Mouse (Mus musculus): ENCODE data around the gene Srp9. TPM values are rescaled to one million over a fixed set of nuclear protein-coding genes. Genes with fewer than 3 reads are reported as not detected.

Srp9 gene
- polyA plus RNA-seq, 1 experiment from 2014 or later: 109 TPM

- no peak for ATAC-seq
- Histone ChIP-seq H3K27me3 (ENCODE audit: insufficient read depth, low read length) (no peaks in the 10 kb centered on the region), H3K4me3 (ENCODE audit: low read depth, low read length) (no peak overlapping the region), H3K36me3 (replicated peaks; ENCODE audit: insufficient read depth, low read length) (no peaks in the 10 kb centered on the region), H3K9ac (replicated peaks) (no peak overlapping the region), H3K9me3 (ENCODE audit: low read length) (no peaks in the 10 kb centered on the region), H3K27ac (ENCODE audit: low read depth) (no peak overlapping the region), H3K4me2 (ENCODE audit: low read depth, low read length) (no peak overlapping the region), H3K4me1 (ENCODE audit: insufficient read depth) (no peaks in the 10 kb centered on the region)
- DNase-seq: no peak
- WGBS (ENCODE audit: insufficient replicate concordance): 66% methylated on average over 4 of the region's 4 CpGs
- TF ChIP-seq EP300 (IDR thresholded peaks at IDR 0.05; ENCODE audit: low read depth): no peak
- no peak for TF ChIP-seq CTCF (IDR thresholded peaks at IDR 0.05; ENCODE audit: low read depth)
Observed at GRCm38 (mm10) chr1:182101468-182101867, 23.1 kb upstream of the Srp9 start.

DNA sequence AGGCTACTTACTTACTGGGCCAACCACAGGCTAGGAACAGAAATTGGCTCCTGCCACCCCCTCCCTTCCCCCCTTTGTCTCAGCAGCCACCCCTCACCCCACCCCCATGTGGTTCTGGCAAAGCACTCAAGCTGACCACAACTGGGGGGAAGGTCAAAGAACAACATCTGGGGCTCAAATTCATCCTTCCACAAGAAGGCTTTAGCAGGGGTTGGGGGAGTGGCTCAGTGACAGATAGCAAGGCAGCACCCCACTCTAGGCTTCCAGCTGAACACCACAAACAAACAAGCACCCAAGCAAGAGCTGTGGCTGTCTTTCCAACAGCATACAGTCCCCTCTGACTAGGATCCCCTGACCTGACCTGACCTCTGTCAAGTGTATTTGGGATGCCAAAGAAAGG lies 21.8 kb upstream of the Srp9 start:
- Histone ChIP-seq H3K36me3 (replicated peaks; ENCODE audit: insufficient read depth, low read length) (no peaks in the 10 kb centered on the region), H3K4me1 (ENCODE audit: insufficient read depth) (0 out of 2 replicates have a peak, but pooled peaks cover 1% of the 10 kb centered on the region), H3K9ac (replicated peaks) (no peak overlapping the region), H3K4me2 (ENCODE audit: low read depth, low read length) (no peak overlapping the region), H3K27ac (ENCODE audit: low read depth) (no peak overlapping the region), H3K9me3 (ENCODE audit: low read length) (no peaks in the 10 kb centered on the region), H3K27me3 (ENCODE audit: insufficient read depth, low read length) (no peaks in the 10 kb centered on the region), H3K4me3 (ENCODE audit: low read depth, low read length) (no peak overlapping the region)
- DNase-seq (no peak), ATAC-seq (no peak)
- TF ChIP-seq EP300 (IDR thresholded peaks at IDR 0.05; ENCODE audit: low read depth) (no peak), CTCF (IDR thresholded peaks at IDR 0.05; ENCODE audit: low read depth) (no peak)

- no peak overlapping the region for H3K27ac ChIP-seq (ENCODE audit: low read depth)
- no peaks in the 10 kb centered on the region for H3K36me3 ChIP-seq (replicated peaks; ENCODE audit: insufficient read depth, low read length)
- DNase-seq: no peak
- no peak for ATAC-seq
- H3K4me3 ChIP-seq (ENCODE audit: low read depth, low read length): no peak overlapping the region
- H3K9ac ChIP-seq (replicated peaks): no peak overlapping the region
- 0 out of 2 replicates have a peak, but pooled peaks cover 5% of the 10 kb centered on the region for H3K4me1 ChIP-seq (ENCODE audit: insufficient read depth)
- no peaks in the 10 kb centered on the region for H3K27me3 ChIP-seq (ENCODE audit: insufficient read depth, low read length)
- no peak for TF ChIP-seq CTCF (IDR thresholded peaks at IDR 0.05; ENCODE audit: low read depth)
- TF ChIP-seq EP300 (IDR thresholded peaks at IDR 0.05; ENCODE audit: low read depth): no peak
- no peak overlapping the region for H3K4me2 ChIP-seq (ENCODE audit: low read depth, low read length)
- H3K9me3 ChIP-seq (ENCODE audit: low read length): no peaks in the 10 kb centered on the region
- 89% methylated on average over 11 of the region's 11 CpGs for WGBS (ENCODE audit: insufficient replicate concordance)
Observed at GRCm38 (mm10) chr1:182103436-182103835, 21.1 kb upstream of the Srp9 start.

DNA sequence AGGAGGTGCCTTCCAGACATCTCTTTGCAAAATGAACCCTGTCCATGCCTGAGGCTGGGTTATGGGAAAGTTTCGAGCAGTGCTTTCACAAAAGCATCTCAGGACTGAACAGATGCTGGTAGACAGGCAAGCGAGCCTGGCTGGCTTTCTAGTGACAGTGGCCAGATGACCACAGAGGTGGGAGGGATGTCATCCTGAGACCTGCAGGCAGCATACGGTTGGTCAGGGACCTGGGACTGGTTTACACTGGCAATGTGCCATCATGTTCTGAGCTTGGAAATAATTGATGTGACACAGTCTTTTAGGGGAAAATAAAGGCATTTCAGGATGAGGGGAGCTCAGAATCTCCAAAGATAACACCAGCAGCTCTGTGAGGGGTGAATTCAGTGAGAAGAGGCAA lies 19.5 kb upstream of the Srp9 start:
- H3K36me3 ChIP-seq (replicated peaks; ENCODE audit: insufficient read depth, low read length): no peaks in the 10 kb centered on the region
- H3K9me3 ChIP-seq (ENCODE audit: low read length): no peaks in the 10 kb centered on the region
- no peak overlapping the region for H3K4me3 ChIP-seq (ENCODE audit: low read depth, low read length)
- DNase-seq (no peak), ATAC-seq (no peak)
- H3K27me3 ChIP-seq (ENCODE audit: insufficient read depth, low read length): no peaks in the 10 kb centered on the region
- no peak for TF ChIP-seq CTCF (IDR thresholded peaks at IDR 0.05; ENCODE audit: low read depth)
- TF ChIP-seq EP300 (IDR thresholded peaks at IDR 0.05; ENCODE audit: low read depth): no peak
- WGBS (ENCODE audit: insufficient replicate concordance): 55% methylated on average over 3 of the region's 3 CpGs
- no peak overlapping the region for H3K9ac ChIP-seq (replicated peaks)
- 0 out of 2 replicates have a peak, but pooled peaks cover 5% of the 10 kb centered on the region for H3K4me1 ChIP-seq (ENCODE audit: insufficient read depth)
- no peak overlapping the region for H3K27ac ChIP-seq (ENCODE audit: low read depth)
- no peak overlapping the region for H3K4me2 ChIP-seq (ENCODE audit: low read depth, low read length)

DNA sequence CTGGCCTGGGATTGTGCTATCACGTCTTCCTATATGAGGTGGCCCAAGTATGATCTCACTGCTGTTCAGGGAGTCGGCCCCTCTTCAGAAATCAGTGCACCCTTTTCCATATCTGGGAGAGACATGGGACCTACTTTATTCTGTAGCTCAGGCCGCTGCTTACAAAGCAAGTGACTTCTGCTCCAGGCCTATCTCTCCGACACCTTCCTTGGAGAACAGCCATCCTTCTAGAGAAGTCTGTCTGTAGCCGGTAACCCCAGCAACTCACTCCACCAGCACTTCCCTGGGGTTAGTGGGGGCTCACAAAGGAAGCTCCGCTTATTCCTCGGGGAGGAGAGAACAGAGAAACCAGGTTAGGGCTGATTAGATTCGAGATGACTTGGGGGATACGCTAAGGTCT lies 17.3 kb upstream of the Srp9 start:
- Histone ChIP-seq H3K27me3 (ENCODE audit: insufficient read depth, low read length) (no peaks in the 10 kb centered on the region), H3K27ac (ENCODE audit: low read depth) (no peak overlapping the region), H3K9ac (replicated peaks) (no peak overlapping the region), H3K36me3 (replicated peaks; ENCODE audit: insufficient read depth, low read length) (no peaks in the 10 kb centered on the region), H3K9me3 (ENCODE audit: low read length) (no peaks in the 10 kb centered on the region), H3K4me1 (ENCODE audit: insufficient read depth) (peaks cover 5% of the 10 kb centered on the region; the same call in 1 of the 2 replicates), H3K4me2 (ENCODE audit: low read depth, low read length) (no peak overlapping the region), H3K4me3 (ENCODE audit: low read depth, low read length) (no peak overlapping the region)
- 72% methylated on average over 9 of the region's 9 CpGs for WGBS (ENCODE audit: insufficient replicate concordance)
- DNase-seq: no peak
- ATAC-seq: no peak
- TF ChIP-seq EP300 (IDR thresholded peaks at IDR 0.05; ENCODE audit: low read depth) (no peak), CTCF (IDR thresholded peaks at IDR 0.05; ENCODE audit: low read depth) (no peak)

- H3K36me3 ChIP-seq (replicated peaks; ENCODE audit: insufficient read depth, low read length): no peaks in the 10 kb centered on the region
- peak overlapping the region; percentile 36 for H3K27ac ChIP-seq (ENCODE audit: low read depth)
- TF ChIP-seq CTCF (IDR thresholded peaks at IDR 0.05; ENCODE audit: low read depth) (no peak), EP300 (IDR thresholded peaks at IDR 0.05; ENCODE audit: low read depth) (0 out of 2 replicates have a peak, but pooled peaks have one; percentile 7)
- no peaks in the 10 kb centered on the region for H3K9me3 ChIP-seq (ENCODE audit: low read length)
- no peaks in the 10 kb centered on the region for H3K27me3 ChIP-seq (ENCODE audit: insufficient read depth, low read length)
- peaks cover 5% of the 10 kb centered on the region; the same call in 1 of the 2 replicates for H3K4me1 ChIP-seq (ENCODE audit: insufficient read depth)
- DNase-seq: peak; percentile 28
- WGBS (ENCODE audit: insufficient replicate concordance): 30% methylated on average over 13 of the region's 13 CpGs
- H3K4me2 ChIP-seq (ENCODE audit: low read depth, low read length): peak overlapping the region; percentile 33; the same call in 1 of the 2 replicates
- no peak overlapping the region for H3K9ac ChIP-seq (replicated peaks)
- peak; percentile 54 for ATAC-seq
- no peak overlapping the region for H3K4me3 ChIP-seq (ENCODE audit: low read depth, low read length)
Observed at GRCm38 (mm10) chr1:182108397-182109099, 16.0 kb upstream of the Srp9 start.

Measured in liver, postnatal 0 days (tissue).